Comparison of ENCODE assay signal across 33 mouse cellular contexts in the genomic region with DNA sequence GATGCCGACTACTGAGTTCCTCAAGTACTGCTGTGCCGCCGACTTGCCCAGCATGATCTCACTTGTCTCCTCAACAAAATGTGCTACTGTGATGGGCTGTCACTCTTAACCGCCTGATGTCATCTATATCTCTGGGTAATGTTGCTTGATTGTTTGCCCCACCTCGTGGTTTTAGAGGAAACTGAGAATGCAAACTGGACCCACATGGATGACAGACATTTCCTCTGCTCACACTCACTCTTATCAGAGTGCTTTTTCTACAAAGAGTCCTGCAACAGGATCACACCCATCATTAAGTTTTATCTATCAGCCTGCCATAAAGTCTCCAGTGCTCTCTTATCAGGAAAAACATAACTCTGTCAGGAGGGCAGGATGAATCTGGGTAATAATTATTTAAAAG. TPM values are rescaled to one million over a fixed set of nuclear protein-coding genes. Genes with fewer than 3 reads are reported as not detected.
DNase-seq lines count a peak whose midpoint lies in the region; ATAC-seq and TF ChIP-seq lines count a peak whose summit lies in the region.
"Had no signal": no experiment of that assay in that cellular context is flagged by ENCODE, and none has a peak within 500 bp of the region (broad histone marks: within the 10 kb centered on the region; RNA-seq: fewer than 3 reads in every experiment).

No protein-coding gene starts in this region.

- WGBS in intestine, embryonic 15.5 days: 67% methylated on average over 5 of the region's 5 CpGs
- 30% methylated on average over 5 of the region's 5 CpGs for WGBS in liver, embryonic 15.5 days (ENCODE audit: insufficient replicate concordance)

- TF ChIP-seq CTCF in G1E (IDR thresholded peaks at IDR 0.05; ENCODE audit: low read depth, low read length): no peak

- peaks cover 74% of the 10 kb centered on the region for H3K36me3 ChIP-seq in G1E (replicated peaks)
- peaks cover 9% of the 10 kb centered on the region; the same call in 1 of the 2 replicates for H3K36me3 ChIP-seq in intestine, embryonic 15.5 days
- H3K36me3 ChIP-seq in liver, embryonic 15.5 days (replicated peaks): peaks cover 27% of the 10 kb centered on the region

- intact Hi-C loops in heart, postnatal 10 days (cut with DNase I): no loop called here

- peak; percentile 83 for ATAC-seq in G1E (ENCODE audit: extremely low read depth, insufficient number of reproducible peaks, low FRiP score, poor library complexity, severe bottlenecking)
- peak; percentile 88 for ATAC-seq in intestine, embryonic 15.5 days
- peak; percentile 64 for ATAC-seq in liver, embryonic 15.5 days (ENCODE audit: insufficient read depth)
- ATAC-seq: forebrain, embryonic 13.5 days had no signal

- H3K9ac ChIP-seq in intestine, embryonic 15.5 days: no peak overlapping the region
- H3K9ac ChIP-seq in liver, embryonic 15.5 days: 0 out of 2 replicates have a peak overlapping the region, but pooled peaks have one; percentile 7
- H3K9ac ChIP-seq: embryonic facial prominence, embryonic 12.5 days; forebrain, embryonic 13.5 days; limb, embryonic 15.5 days; midbrain, embryonic 12.5 days had no signal

- no peaks in the 10 kb centered on the region for H3K27me3 ChIP-seq in G1E (ENCODE audit: insufficient read depth, low read length)
- H3K27me3 ChIP-seq in intestine, embryonic 15.5 days (replicated peaks): no peaks in the 10 kb centered on the region
- H3K27me3 ChIP-seq in liver, embryonic 15.5 days: no peaks in the 10 kb centered on the region
- H3K27me3 ChIP-seq: embryonic facial prominence, embryonic 12.5 days; forebrain, embryonic 13.5 days; limb, embryonic 15.5 days; midbrain, embryonic 12.5 days had no signal

- no peak overlapping the region for H3K4me3 ChIP-seq in G1E (ENCODE audit: low read depth, low read length)
- H3K4me3 ChIP-seq in intestine, embryonic 15.5 days (replicated peaks): no peak overlapping the region
- H3K4me3 ChIP-seq in liver, embryonic 15.5 days (replicated peaks): no peak overlapping the region
- H3K4me3 ChIP-seq: embryonic facial prominence, embryonic 12.5 days; erythroblast, embryonic 14.5 days; forebrain, embryonic 13.5 days; left cerebral cortex, adult 2 months; limb, embryonic 15.5 days; midbrain, embryonic 12.5 days had no signal

- no peaks in the 10 kb centered on the region for H3K9me3 ChIP-seq in G1E (replicated peaks)
- no peaks in the 10 kb centered on the region for H3K9me3 ChIP-seq in intestine, embryonic 15.5 days
- H3K9me3 ChIP-seq in liver, embryonic 15.5 days (replicated peaks): no peaks in the 10 kb centered on the region
- H3K9me3 ChIP-seq: embryonic facial prominence, embryonic 12.5 days; forebrain, embryonic 13.5 days; limb, embryonic 15.5 days; midbrain, embryonic 12.5 days had no signal

- peaks cover 65% of the 10 kb centered on the region for H3K4me1 ChIP-seq in G1E (ENCODE audit: insufficient read depth, low read depth, low read length)
- H3K4me1 ChIP-seq in intestine, embryonic 15.5 days (replicated peaks): peaks cover 11% of the 10 kb centered on the region; the same call in 1 of the 2 replicates
- peaks cover 55% of the 10 kb centered on the region for H3K4me1 ChIP-seq in liver, embryonic 15.5 days (replicated peaks)
- H3K4me1 ChIP-seq: embryonic facial prominence, embryonic 12.5 days; forebrain, embryonic 13.5 days; limb, embryonic 15.5 days; midbrain, embryonic 12.5 days had no signal

- DNase-seq in G1E (ENCODE audit: low spot score): peak; percentile 39
- DNase-seq in c-Kit-positive CD71-negative TER-119-negative erythroid progenitor cells, embryonic 14.5 days (ENCODE audit: low read depth): peak; percentile 20
- no peak for DNase-seq in layer of hippocampus, adult 18-20 months (ENCODE audit: low spot score in 2 of 2)
- DNase-seq in thymus, postnatal 14 days: no peak
- no peak for DNase-seq in heart, postnatal 10 days
- no peak for DNase-seq in Muller cell, postnatal 12 days (ENCODE audit: inconsistent ontology term)
- DNase-seq: adrenal gland, postnatal 25 days; cerebellum, adult 11-12 months; cerebellum, postnatal 10 days; kidney, adult 9 months; kidney, postnatal 14 days; left cerebral cortex, postnatal 4 days; lung, postnatal 4 days; thymus, adult 2 months had no signal

- no peak overlapping the region for H3K27ac ChIP-seq in intestine, embryonic 15.5 days
- H3K27ac ChIP-seq in liver, embryonic 15.5 days (replicated peaks): no peak overlapping the region
- H3K27ac ChIP-seq: embryonic facial prominence, embryonic 12.5 days; forebrain, embryonic 13.5 days; left cerebral cortex, adult 2 months; limb, embryonic 15.5 days; midbrain, embryonic 12.5 days; stomach, postnatal 0 days had no signal

- no peak overlapping the region for H3K4me2 ChIP-seq in intestine, embryonic 15.5 days (replicated peaks)
- H3K4me2 ChIP-seq in liver, embryonic 15.5 days: no peak overlapping the region
- H3K4me2 ChIP-seq: embryonic facial prominence, embryonic 12.5 days; forebrain, embryonic 13.5 days; heart, embryonic 11.5 days; limb, embryonic 15.5 days; midbrain, embryonic 12.5 days had no signal

RNA-seq across cellular contexts. Expression of a gene that starts 20.2 kb away (rescaled TPM):
- total RNA-seq in G1E (2014; fragmentation: Nextera tagmentation) (0.75 and 1.0 TPM in 2 replicates), G1E (2017) (0.52 and 1.0 TPM in 2 replicates)
- 0.09 and 0.17 TPM in 2 replicates for polyA plus RNA-seq in G1E (2012)
- polyA plus RNA-seq in intestine, embryonic 15.5 days (2015; fragmentation: Nextera tagmentation; extraction: Ambion mirVana): 0.18 and 0.27 TPM in 2 replicates
- polyA plus RNA-seq in liver, embryonic 15.5 days (2015; fragmentation: Nextera tagmentation; extraction: Ambion mirVana): 0.03 and 0.07 TPM in 2 replicates
- 1 to 10 TPM; 1.9 to 2.3 TPM for total RNA-seq in layer of hippocampus, adult 18-20 months (2021)
- under 1 TPM; 0.17 to 0.19 TPM for total RNA-seq in heart, postnatal 10 days (2021)
- polyA plus RNA-seq: stomach, postnatal 0 days had no signal

RNA-seq across cellular contexts. Expression of a gene that starts 22.8 kb away (rescaled TPM):
- total RNA-seq in G1E (2014; fragmentation: Nextera tagmentation) (not detected in 2 replicates), G1E (2017) (0.16 TPM in 1 of 2 replicates, not detected in the other)
- not detected in 2 replicates for polyA plus RNA-seq in G1E (2012)
- 0.08 TPM in 1 of 2 replicates, not detected in the other for polyA plus RNA-seq in intestine, embryonic 15.5 days (2015; fragmentation: Nextera tagmentation; extraction: Ambion mirVana)
- not detected in 2 replicates for polyA plus RNA-seq in liver, embryonic 15.5 days (2015; fragmentation: Nextera tagmentation; extraction: Ambion mirVana)
- not detected for total RNA-seq in layer of hippocampus, adult 18-20 months (2021)
- total RNA-seq in heart, postnatal 10 days (2021): under 1 TPM in 1 of 2 experiments, not detected in 1; 0.07 TPM
- total RNA-seq: granulocyte monocyte progenitor cell, adult 5-6 weeks; left cerebral cortex, adult 2 months; left cerebral cortex, postnatal 4 days had no signal
- polyA plus RNA-seq: erythroblast, embryonic 14.5 days; limb, embryonic 15.5 days; lung, embryonic 16.5 days had no signal

RNA-seq across cellular contexts. Expression of a gene that starts 27.1 kb away (rescaled TPM):
- total RNA-seq in G1E (2014; fragmentation: Nextera tagmentation) (20.5 and 23.2 TPM in 2 replicates), G1E (2017) (25.5 and 32.2 TPM in 2 replicates)
- polyA plus RNA-seq in G1E (2012): 16.5 and 27.8 TPM in 2 replicates
- polyA plus RNA-seq in intestine, embryonic 15.5 days (2015; fragmentation: Nextera tagmentation; extraction: Ambion mirVana): 68.2 and 70.7 TPM in 2 replicates
- 18.3 and 22.0 TPM in 2 replicates for polyA plus RNA-seq in liver, embryonic 15.5 days (2015; fragmentation: Nextera tagmentation; extraction: Ambion mirVana)
- total RNA-seq in layer of hippocampus, adult 18-20 months (2021): 100 to 1,000 TPM; 102 to 106 TPM
- 10 to 100 TPM; 50.8 to 52.7 TPM for total RNA-seq in heart, postnatal 10 days (2021)

RNA-seq across cellular contexts. Expression of a gene that starts 27.2 kb away (rescaled TPM):
- total RNA-seq in G1E (2014; fragmentation: Nextera tagmentation) (not detected in 2 replicates), G1E (2017) (0.23 TPM in 1 of 2 replicates, not detected in the other)
- polyA plus RNA-seq in G1E (2012): not detected in 2 replicates
- not detected in 2 replicates for polyA plus RNA-seq in intestine, embryonic 15.5 days (2015; fragmentation: Nextera tagmentation; extraction: Ambion mirVana)
- not detected in 2 replicates for polyA plus RNA-seq in liver, embryonic 15.5 days (2015; fragmentation: Nextera tagmentation; extraction: Ambion mirVana)
- total RNA-seq in layer of hippocampus, adult 18-20 months (2021): not detected
- total RNA-seq in heart, postnatal 10 days (2021): not detected
- total RNA-seq: adrenal gland, postnatal 25 days; gastrocnemius, adult 8-10 months; granulocyte monocyte progenitor cell, adult 5-6 weeks; layer of hippocampus, adult 8-10 months; left cerebral cortex, adult 2 months; left cerebral cortex, postnatal 4 days had no signal
- polyA plus RNA-seq: brain, embryonic 14.5 days; erythroblast, embryonic 14.5 days; forebrain, embryonic 13.5 days; heart, postnatal 0 days; hindbrain, embryonic 11.5 days; limb, embryonic 15.5 days; lung, embryonic 16.5 days; midbrain, embryonic 12.5 days; small intestine, adult 2 months; stomach, postnatal 0 days; urinary bladder, adult 2 months had no signal

RNA-seq across cellular contexts. Expression of a gene that starts 33.1 kb away (rescaled TPM):
- total RNA-seq in G1E (2014; fragmentation: Nextera tagmentation) (2.3 and 2.4 TPM in 2 replicates), G1E (2017) (2.3 and 3.3 TPM in 2 replicates)
- 0.13 and 0.89 TPM in 2 replicates for polyA plus RNA-seq in G1E (2012)
- 2.0 and 3.1 TPM in 2 replicates for polyA plus RNA-seq in intestine, embryonic 15.5 days (2015; fragmentation: Nextera tagmentation; extraction: Ambion mirVana)
- polyA plus RNA-seq in liver, embryonic 15.5 days (2015; fragmentation: Nextera tagmentation; extraction: Ambion mirVana): 0.55 and 0.89 TPM in 2 replicates
- 10 to 100 TPM; 14.6 to 17.0 TPM for total RNA-seq in layer of hippocampus, adult 18-20 months (2021)
- 1 to 10 TPM; 1.4 TPM for total RNA-seq in heart, postnatal 10 days (2021)

Comparison
In these comparisons a context has a peak if more than half of its experiments do, and no peak if none do; other contexts are left out.
1. DNase-seq: peak in G1E (single experiment) and c-Kit-positive CD71-negative TER-119-negative erythroid progenitor cells, embryonic 14.5 days (single experiment); none in layer of hippocampus, adult 18-20 months (0 of 2), thymus, postnatal 14 days (single experiment), heart, postnatal 10 days (0 of 2) and Muller cell, postnatal 12 days (single experiment).
2. Peak in every context shown above with its lines, with median percentiles within 50 percentile points of each other: ATAC-seq.